24 mouse cellular contexts compared by ENCODE assay signal in the genomic region with DNA sequence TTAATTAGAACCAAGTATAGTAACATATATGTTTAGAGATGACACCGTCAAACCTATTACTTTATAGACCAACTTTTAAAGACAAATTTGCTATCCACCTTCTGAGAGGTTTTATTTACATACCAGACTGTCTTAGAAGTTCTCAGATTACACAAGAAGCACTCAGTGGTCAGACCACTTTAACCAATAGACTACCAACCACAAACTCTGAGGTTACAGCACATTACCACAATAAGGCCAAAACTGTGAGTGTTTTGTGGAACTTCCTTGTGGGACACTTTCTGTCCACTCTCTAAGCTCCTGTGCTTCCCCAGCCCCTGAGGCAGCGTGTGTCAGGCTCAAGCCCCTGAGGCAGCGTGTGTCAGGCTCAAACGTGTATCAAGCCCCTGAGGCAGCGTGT. TPM values are rescaled to one million over a fixed set of nuclear protein-coding genes. Genes with fewer than 3 reads are reported as not detected.
DNase-seq lines count a peak whose midpoint lies in the region; ATAC-seq lines count a peak whose summit lies in the region.
"Had no signal": no experiment of that assay in that cellular context is flagged by ENCODE, and none has a peak within 500 bp of the region (broad histone marks: within the 10 kb centered on the region; RNA-seq: fewer than 3 reads in every experiment).

No protein-coding gene starts in this region.

- ATAC-seq in common myeloid progenitor, adult 5-6 weeks (replicated peaks; ENCODE audit: low read depth, poor library complexity, severe bottlenecking), result peak; percentile 33; the same call in 1 of the 2 replicates
- ATAC-seq in megakaryocyte, adult 5-6 weeks (ENCODE audit: poor library complexity, severe bottlenecking), result peak; percentile 62
- ATAC-seq: activated CD4-positive, CD25-positive, alpha-beta regulatory T cell, adult 4 months; CD4-positive, CD25-positive, alpha-beta regulatory T cell, adult 4 months; forebrain, embryonic 13.5 days; forebrain, embryonic 15.5 days; forebrain, postnatal 0 days; Patski had no signal

- DNase-seq in 416B (ENCODE audit: low read depth), result peak; percentile 60
- DNase-seq in layer of hippocampus, adult 11-12 months (ENCODE audit: low spot score), result no peak
- no peak for DNase-seq in right cerebral cortex, postnatal 14 days
- DNase-seq in thymus, postnatal 4 days, result no peak
- DNase-seq: adrenal gland, adult 8-10 months; adrenal gland, postnatal 14 days; adrenal gland, postnatal 36 days; B cell, adult 2 months; cerebellum, adult 11-12 months; cerebellum, adult 2 months; cerebellum, adult 9-10 months; cerebellum, postnatal 14 days; cerebellum, postnatal 36 days; forebrain, postnatal 0 days had no signal

RNA-seq across cellular contexts. Expression of a gene that starts 16.0 kb away (rescaled TPM):
- total RNA-seq in common myeloid progenitor, adult 5-6 weeks (2017), result 122 and 147 TPM in 2 replicates
- 36.8 and 42.1 TPM in 2 replicates for total RNA-seq in megakaryocyte, adult 5-6 weeks (2015)
- 71.7 and 77.1 TPM in 2 replicates for total RNA-seq in megakaryocyte, adult 5-6 weeks (2017)

RNA-seq across cellular contexts. Expression of a gene that starts 18.1 kb away (rescaled TPM):
- 25.2 and 25.8 TPM in 2 replicates for total RNA-seq in common myeloid progenitor, adult 5-6 weeks (2017)
- 34.0 and 40.5 TPM in 2 replicates for total RNA-seq in megakaryocyte, adult 5-6 weeks (2015)
- 26.7 and 30.7 TPM in 2 replicates for total RNA-seq in megakaryocyte, adult 5-6 weeks (2017)

RNA-seq across cellular contexts. Expression of a gene that starts 24.6 kb away (rescaled TPM):
- total RNA-seq in common myeloid progenitor, adult 5-6 weeks (2017), result not detected in 2 replicates
- 0.60 TPM in 1 of 2 replicates, not detected in the other for total RNA-seq in megakaryocyte, adult 5-6 weeks (2015)
- total RNA-seq in megakaryocyte, adult 5-6 weeks (2017), result not detected in 2 replicates
- total RNA-seq: adrenal gland, adult 18-20 months; adrenal gland, adult 8-10 months; adrenal gland, postnatal 36 days; CH12.LX; forebrain, postnatal 0 days; G1E had no signal

RNA-seq across cellular contexts. Expression of a gene that starts 26.2 kb away (rescaled TPM):
- 1.2 TPM in 1 of 2 replicates, not detected in the other for total RNA-seq in common myeloid progenitor, adult 5-6 weeks (2017)
- 0.20 and 2.3 TPM in 2 replicates for total RNA-seq in megakaryocyte, adult 5-6 weeks (2015)
- 0.26 and 0.45 TPM in 2 replicates for total RNA-seq in megakaryocyte, adult 5-6 weeks (2017)

RNA-seq across cellular contexts. Expression of a gene that starts 37.7 kb away (rescaled TPM):
- total RNA-seq in common myeloid progenitor, adult 5-6 weeks (2017), result 30.2 and 44.7 TPM in 2 replicates
- 69.3 and 70.0 TPM in 2 replicates for total RNA-seq in megakaryocyte, adult 5-6 weeks (2015)
- total RNA-seq in megakaryocyte, adult 5-6 weeks (2017), result 49.5 and 52.1 TPM in 2 replicates
